Mouse (Mus musculus): ENCODE measurements around the gene Gm2056.
"Not testable (repeated sequence)": the region's sequence is repeated elsewhere in the genome, so short reads cannot be mapped to it uniquely, and the experiment has no call there.

Gm2056 gene

GRCm38 (mm10) chr12:88026704-88027103 is at the start of gene Gm2056:
TSS of gene Gm2056 (plus strand) at chr12:88027004.
- DNase-seq (ENCODE audit: low spot score) = not testable (repeated sequence)

DNA sequence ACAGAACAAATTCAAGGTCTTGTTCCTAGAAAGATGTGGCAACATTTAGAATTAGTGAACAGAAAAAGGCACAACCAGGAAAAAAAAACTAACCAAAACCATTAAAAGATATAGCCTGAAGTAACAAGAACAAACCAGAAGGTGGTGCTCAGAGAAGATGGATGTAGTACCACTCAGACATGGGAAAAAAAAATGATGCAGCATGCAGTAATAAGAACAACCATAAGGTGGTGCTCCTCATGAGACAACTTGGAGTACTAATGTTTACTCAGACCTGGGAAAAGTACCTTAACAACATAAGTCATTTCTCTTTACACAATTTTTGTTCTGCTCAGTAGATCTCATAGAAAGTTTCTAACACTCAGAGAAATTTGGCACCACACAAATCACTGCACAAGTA is 42.8 kb upstream of the Gm2056 start:
- not testable (repeated sequence) for DNase-seq (ENCODE audit: low spot score)

GRCm38 (mm10) chr12:88004118-88004517 is 22.7 kb upstream of the Gm2056 start:
- DNase-seq (ENCODE audit: low spot score) = not testable (repeated sequence)

DNA sequence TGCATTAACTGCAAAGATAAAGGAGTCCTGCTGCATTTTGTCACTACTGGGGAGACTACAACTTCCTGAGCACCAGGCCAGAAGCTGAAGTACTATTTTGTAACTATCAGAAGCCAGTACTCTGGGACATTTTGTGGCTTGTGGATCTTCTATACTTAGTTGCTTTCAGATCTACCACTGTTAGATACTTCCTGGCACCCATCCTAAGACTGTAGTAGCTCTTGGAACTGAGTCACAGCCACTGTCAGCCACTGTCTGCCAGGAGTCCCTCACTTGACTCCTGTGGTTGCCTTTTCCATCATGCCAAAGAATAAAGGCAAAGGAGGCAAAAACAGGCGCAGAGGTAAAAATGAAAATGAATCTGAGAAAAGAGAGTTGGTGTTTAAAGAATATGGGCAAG is 15.3 kb upstream of the Gm2056 start, which contains the start of gene Gm2075:
TSS of gene Gm2075 (plus strand) at position 301 of the 400 bp plus-strand sequence.
- not testable (repeated sequence) for DNase-seq (ENCODE audit: low spot score)

DNA sequence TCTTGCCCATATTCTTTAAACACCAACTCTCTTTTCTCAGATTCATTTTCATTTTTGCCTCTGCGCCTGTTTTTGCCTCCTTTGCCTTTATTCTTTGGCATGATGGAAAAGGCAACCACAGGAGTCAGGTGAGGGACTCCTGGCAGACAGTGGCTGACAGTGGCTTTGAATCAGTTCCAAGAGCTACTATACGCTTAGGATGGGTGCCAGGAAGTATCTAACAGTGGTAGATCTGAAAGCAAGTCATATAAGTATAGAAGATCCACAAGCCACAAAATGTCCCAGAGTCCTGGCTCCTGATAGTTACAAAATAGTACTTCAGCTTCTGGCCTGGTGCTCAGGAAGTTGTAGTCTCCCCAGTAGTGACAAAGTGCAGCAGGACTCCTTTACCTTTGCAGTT is 8.1 kb upstream of the Gm2056 start, which contains the start of gene Gm6803:
TSS of gene Gm6803 (minus strand) at position 101 of the 400 bp plus-strand sequence.
- not testable (repeated sequence) for DNase-seq (ENCODE audit: low spot score)

- not testable (repeated sequence) for DNase-seq (ENCODE audit: low spot score)
These were observed 5.4 kb downstream of the Gm2056 start for GRCm38 (mm10) chr12:88032250-88032649.

GRCm38 (mm10) chr12:88039062-88039461 is 12.3 kb downstream of the Gm2056 start:
- DNase-seq (ENCODE audit: low spot score) = not testable (repeated sequence)

DNA sequence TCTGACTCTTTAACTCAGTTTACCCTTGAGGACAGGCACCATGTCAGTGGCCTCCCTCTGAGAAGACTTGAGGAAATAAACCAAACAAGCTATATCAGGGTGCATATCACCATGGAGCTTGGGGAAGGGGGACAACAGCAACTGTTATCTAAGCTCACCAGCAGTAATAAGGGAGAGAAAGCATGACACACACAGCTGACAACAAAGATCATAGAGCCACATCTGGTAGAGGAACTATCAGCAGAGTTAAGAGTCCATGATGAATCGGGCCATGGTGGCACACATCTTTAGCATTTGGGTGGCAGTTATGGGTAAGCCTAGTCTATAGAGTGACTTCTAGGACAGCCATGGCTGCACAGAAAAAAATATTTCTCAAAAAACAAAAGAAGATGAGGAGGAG is 12.9 kb downstream of the Gm2056 start:
- not testable (repeated sequence) for DNase-seq (ENCODE audit: low spot score)

GRCm38 (mm10) chr12:88045226-88045625 is 18.4 kb downstream of the Gm2056 start:
- DNase-seq (ENCODE audit: low spot score) = not testable (repeated sequence)
